Mouse (Mus musculus): ENCODE measurements around the gene Macf1. TPM values are rescaled to one million over a fixed set of nuclear protein-coding genes. Genes with fewer than 3 reads are reported as not detected.
"Not testable (repeated sequence)": the region's sequence is repeated elsewhere in the genome, so short reads cannot be mapped to it uniquely, and the experiment has no call there.

Macf1 gene
- polyA plus RNA-seq, 1 experiment from 2014 or later: 61.5 TPM

DNA sequence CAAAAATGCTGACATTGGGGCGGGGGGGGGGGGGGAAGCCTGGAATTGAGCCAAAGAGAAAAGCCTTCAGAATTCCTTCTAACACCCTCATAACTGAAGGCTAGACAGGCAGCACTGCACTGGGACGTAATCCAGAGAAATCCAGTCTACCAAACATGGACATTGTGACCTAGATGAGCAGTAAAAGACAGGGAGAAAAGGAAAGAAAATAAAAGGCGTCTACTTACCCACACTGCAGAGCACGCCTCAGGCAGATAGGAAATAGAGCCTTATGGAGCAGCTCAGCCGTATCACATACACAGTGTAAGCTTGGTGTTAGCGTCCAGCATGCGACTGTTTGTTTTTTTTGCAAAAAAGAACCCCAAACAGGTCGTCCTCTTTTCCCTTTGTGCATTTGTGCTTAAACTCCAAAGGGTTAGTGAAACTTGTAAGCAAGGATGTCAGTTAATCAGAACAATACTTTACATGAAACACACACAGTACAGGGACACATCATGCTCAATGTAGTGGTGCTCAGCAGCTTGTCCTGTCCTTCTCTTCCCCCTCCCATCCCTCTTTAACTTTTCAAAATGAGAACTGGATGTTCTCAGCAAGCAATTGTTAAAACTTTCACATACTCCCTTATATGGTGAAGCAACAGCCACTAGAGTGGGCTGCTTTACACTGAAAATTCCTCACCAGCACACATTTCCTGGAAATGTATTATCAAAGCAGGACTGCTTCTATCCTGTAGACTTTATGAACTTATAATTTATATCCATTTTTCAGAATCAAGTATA lies 205.3 kb downstream of the Macf1 start:
- H3K27me3 ChIP-seq: no peaks in the 10 kb centered on the region
- no peak overlapping the region for H3K27ac ChIP-seq
- H3K4me3 ChIP-seq (replicated peaks): no peak overlapping the region
- peaks cover 67% of the 10 kb centered on the region for H3K36me3 ChIP-seq
- no peak overlapping the region for H3K4me2 ChIP-seq
- ATAC-seq (ENCODE audit: insufficient number of reproducible peaks, insufficient read depth, low FRiP score, low TSS enrichment, low read depth): no peak
- no peaks in the 10 kb centered on the region for H3K9me3 ChIP-seq
- no peak overlapping the region for H3K9ac ChIP-seq (replicated peaks)
- no peaks in the 10 kb centered on the region for H3K4me1 ChIP-seq (replicated peaks)
- 80% methylated on average over 8 of the region's 8 CpGs for WGBS

DNA sequence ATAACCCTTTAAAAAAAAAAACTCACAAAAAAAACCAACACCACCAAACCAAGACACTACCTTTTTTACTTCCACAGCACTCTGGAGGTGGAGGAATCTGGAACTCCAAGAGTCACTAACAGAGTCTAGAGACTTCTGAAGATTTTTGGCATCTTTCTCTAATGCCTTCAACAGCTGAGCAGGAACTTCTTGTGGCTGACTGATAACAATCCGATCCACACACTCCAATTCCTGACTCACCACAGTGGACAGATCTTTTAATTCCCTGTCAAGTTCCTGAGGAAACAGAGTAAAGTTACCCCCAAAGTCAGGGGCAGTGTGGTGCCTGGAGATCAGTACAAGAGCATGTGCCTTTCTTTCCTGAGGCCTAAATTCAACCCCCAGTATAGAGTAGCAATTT lies 218.4 kb downstream of the Macf1 start:
- no peaks in the 10 kb centered on the region for H3K27me3 ChIP-seq
- no peak overlapping the region for H3K4me2 ChIP-seq
- no peak for ATAC-seq (ENCODE audit: insufficient number of reproducible peaks, insufficient read depth, low FRiP score, low TSS enrichment, low read depth)
- no peak overlapping the region for H3K9ac ChIP-seq (replicated peaks)
- H3K27ac ChIP-seq: no peak overlapping the region
- no peaks in the 10 kb centered on the region for H3K4me1 ChIP-seq (replicated peaks)
- WGBS: 86% methylated on average over 1 of the region's 1 CpGs
- no peak overlapping the region for H3K4me3 ChIP-seq (replicated peaks)
- H3K9me3 ChIP-seq: no peaks in the 10 kb centered on the region
- H3K36me3 ChIP-seq: peaks cover 68% of the 10 kb centered on the region

DNA sequence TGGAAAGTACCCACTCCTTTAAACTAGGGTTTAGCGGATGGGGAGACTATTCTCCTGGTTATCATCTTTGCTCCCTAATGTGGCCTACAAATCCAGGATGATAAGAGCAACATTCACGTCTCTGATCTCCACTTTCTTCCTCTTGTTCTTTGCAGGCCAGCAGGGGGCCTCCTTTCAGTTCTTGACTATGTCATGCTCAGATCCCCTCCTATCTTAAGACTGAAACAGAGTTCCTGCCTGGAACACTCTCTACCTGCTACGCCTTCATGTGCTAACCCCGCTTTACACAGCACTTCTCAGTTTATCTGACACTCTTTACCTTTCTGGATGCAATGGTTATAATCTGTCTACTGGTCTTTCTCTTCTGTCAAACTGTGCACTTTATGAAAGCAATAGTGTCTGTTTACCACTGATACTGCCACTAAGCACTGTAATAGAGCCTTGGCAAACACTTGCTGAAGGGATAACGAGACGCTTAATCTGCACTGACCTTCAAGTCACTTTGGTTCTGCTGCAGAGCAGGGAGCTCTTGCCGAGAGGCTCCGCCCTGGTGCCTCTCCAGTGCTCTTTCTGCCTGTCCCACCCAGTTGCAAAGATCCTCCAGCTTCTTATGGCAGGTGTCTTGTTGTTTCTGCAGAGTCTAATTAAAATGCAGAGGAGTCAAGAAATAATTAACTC lies 223.4 kb downstream of the Macf1 start:
- WGBS: 83% methylated on average over 8 of the region's 8 CpGs
- H3K9ac ChIP-seq (replicated peaks): no peak overlapping the region
- H3K27ac ChIP-seq: no peak overlapping the region
- no peak overlapping the region for H3K4me2 ChIP-seq
- H3K9me3 ChIP-seq: no peaks in the 10 kb centered on the region
- no peak overlapping the region for H3K4me3 ChIP-seq (replicated peaks)
- peaks cover 92% of the 10 kb centered on the region for H3K36me3 ChIP-seq
- no peaks in the 10 kb centered on the region for H3K27me3 ChIP-seq
- H3K4me1 ChIP-seq (replicated peaks): no peaks in the 10 kb centered on the region
- no peak for ATAC-seq (ENCODE audit: insufficient number of reproducible peaks, insufficient read depth, low FRiP score, low TSS enrichment, low read depth)

DNA sequence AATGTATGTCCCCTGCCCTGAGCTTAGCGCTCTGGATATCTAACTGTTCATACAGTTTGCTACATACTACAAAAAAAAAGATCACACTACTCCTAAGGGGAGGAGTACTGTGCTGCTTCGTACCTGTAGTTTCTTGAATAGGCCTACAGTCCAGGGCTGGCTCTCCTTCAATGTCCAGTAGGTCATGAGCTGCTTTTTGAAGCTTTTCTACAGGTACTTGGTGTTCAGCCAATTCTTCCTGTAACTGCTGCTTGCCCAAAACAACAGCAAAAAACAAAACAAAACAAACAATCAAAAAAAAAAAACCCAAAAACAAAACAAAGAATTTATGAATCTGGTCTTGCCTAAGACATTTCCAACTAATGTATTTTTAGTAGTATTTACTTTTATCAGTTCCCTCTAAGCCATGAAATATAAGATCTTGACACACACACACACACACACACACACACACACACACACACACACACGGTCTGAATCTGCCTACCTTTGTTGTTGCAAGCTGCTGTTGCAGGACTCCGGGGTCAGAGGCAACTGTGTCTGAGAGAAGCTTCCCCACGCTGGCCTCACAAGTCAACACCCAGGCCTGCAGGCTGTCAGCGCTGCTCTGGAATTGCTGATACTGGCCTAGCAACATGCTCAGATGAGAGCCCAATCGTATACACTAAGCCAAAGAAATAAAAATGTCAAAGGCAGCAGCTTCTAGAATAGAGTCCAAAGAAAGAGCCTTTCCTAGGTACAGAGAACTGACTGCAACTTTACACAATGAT lies 229.1 kb downstream of the Macf1 start:
- WGBS: 80% methylated on average over 7 of the region's 7 CpGs
- no peak for ATAC-seq (ENCODE audit: insufficient number of reproducible peaks, insufficient read depth, low FRiP score, low TSS enrichment, low read depth)
- H3K9ac ChIP-seq (replicated peaks): peak overlapping the region; percentile 23; the same call in 1 of the 2 replicates
- H3K4me1 ChIP-seq (replicated peaks): no peaks in the 10 kb centered on the region
- H3K36me3 ChIP-seq: peaks cover 83% of the 10 kb centered on the region
- H3K4me3 ChIP-seq (replicated peaks): no peak overlapping the region
- no peaks in the 10 kb centered on the region for H3K9me3 ChIP-seq
- H3K27ac ChIP-seq: no peak overlapping the region
- no peak overlapping the region for H3K4me2 ChIP-seq
- no peaks in the 10 kb centered on the region for H3K27me3 ChIP-seq

DNA sequence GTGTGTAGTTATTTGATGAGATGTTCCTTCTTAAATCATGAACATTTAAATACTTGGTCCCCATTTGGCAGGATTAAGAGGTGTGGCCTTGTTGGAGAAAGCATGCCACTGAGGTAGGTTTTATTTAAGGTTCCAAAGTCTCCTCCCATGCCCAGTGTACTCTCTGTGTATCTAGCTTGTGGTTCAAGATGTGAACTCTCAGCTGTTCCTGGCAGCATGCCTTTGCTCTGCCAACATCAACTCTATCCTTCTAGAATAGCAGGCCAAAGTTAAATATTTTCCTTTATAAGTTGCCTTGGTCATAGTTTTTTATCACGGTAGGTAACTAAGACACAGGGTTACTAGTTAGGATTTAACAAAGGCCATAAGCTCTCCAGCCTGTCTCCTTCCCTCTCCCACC lies 230.4 kb downstream of the Macf1 start:
- WGBS: 98% methylated on average over 1 of the region's 1 CpGs
- H3K27me3 ChIP-seq: no peaks in the 10 kb centered on the region
- no peak overlapping the region for H3K4me2 ChIP-seq
- peaks cover 83% of the 10 kb centered on the region for H3K36me3 ChIP-seq
- no peak overlapping the region for H3K4me3 ChIP-seq (replicated peaks)
- H3K27ac ChIP-seq: no peak overlapping the region
- H3K9me3 ChIP-seq: no peaks in the 10 kb centered on the region
- no peak overlapping the region for H3K9ac ChIP-seq (replicated peaks)
- H3K4me1 ChIP-seq (replicated peaks): no peaks in the 10 kb centered on the region
- no peak for ATAC-seq (ENCODE audit: insufficient number of reproducible peaks, insufficient read depth, low FRiP score, low TSS enrichment, low read depth)

DNA sequence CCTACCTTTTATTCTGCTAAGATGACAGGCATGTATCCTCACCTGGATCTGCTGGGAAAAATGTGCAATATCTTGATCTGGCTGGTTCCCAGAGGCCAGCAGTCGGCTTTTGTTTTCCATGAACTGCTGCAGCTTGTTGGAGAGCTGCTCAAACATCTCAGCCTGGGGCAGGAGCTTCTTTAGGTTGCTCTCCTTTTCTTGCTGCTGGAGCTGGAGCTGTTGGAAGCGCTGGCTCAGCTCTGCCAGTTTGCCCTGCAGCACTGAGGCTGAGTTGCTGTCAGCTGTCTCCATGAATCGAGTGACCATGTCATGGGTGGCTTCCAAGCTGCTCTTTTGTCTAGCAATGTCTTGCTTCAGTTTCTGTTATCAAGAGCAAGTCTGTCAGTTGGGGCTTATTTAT lies 232.2 kb downstream of the Macf1 start:
- 82% methylated on average over 3 of the region's 3 CpGs for WGBS
- peaks cover 85% of the 10 kb centered on the region for H3K36me3 ChIP-seq

DNA sequence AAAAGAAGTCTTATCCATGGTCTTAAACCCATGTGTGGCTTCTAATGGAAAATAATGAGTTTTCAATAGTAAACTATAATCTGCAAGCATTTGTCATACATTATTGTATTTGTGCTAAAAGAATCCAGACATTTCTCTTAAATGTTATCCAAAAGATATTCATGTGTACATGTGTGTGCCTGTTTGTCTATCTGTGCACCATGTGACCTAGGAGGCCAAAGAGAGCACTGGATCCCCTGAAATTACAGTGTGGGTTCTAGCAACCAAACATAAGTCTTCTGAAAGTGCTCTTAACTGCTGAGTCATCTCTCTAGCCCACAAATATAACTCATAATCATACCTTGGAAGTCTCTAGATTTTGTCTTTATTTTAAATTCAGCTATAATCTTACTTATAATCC lies 234.9 kb downstream of the Macf1 start:
- H3K4me2 ChIP-seq: no peak overlapping the region
- H3K9me3 ChIP-seq: no peaks in the 10 kb centered on the region
- no peak overlapping the region for H3K27ac ChIP-seq
- no peak for ATAC-seq (ENCODE audit: insufficient number of reproducible peaks, insufficient read depth, low FRiP score, low TSS enrichment, low read depth)
- H3K9ac ChIP-seq (replicated peaks): no peak overlapping the region
- no peak overlapping the region for H3K4me3 ChIP-seq (replicated peaks)
- no peaks in the 10 kb centered on the region for H3K27me3 ChIP-seq
- no peaks in the 10 kb centered on the region for H3K4me1 ChIP-seq (replicated peaks)
- peaks cover 75% of the 10 kb centered on the region for H3K36me3 ChIP-seq

More for the DNA sequence above, 232.2 kb downstream of the Macf1 start:
- Histone ChIP-seq H3K27me3 (no peaks in the 10 kb centered on the region), H3K27ac (no peak overlapping the region), H3K4me3 (replicated peaks) (no peak overlapping the region), H3K4me2 (no peak overlapping the region), H3K4me1 (replicated peaks) (no peaks in the 10 kb centered on the region), H3K9me3 (no peaks in the 10 kb centered on the region), H3K9ac (replicated peaks) (no peak overlapping the region)
- no peak for ATAC-seq (ENCODE audit: insufficient number of reproducible peaks, insufficient read depth, low FRiP score, low TSS enrichment, low read depth)

DNA sequence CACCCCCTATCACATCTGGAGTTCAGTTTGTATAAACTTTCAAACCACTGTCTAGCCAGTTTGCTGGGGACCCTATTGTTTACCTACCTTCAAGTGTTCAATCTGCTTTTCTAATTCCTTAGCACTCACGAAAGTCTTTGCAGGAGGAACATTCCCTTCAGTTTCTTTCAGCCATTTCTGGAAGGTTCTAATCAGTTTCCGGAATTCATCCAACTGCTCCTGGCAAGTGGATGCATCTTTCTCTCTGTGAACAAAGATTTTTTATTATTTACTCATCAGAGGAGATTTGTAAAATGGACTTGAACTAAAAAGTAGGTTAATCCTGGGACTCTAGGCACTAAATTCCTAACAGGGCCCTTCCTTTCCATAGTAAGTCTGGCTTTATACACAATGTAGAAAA lies 236.1 kb downstream of the Macf1 start:
- Histone ChIP-seq H3K4me1 (replicated peaks) (no peaks in the 10 kb centered on the region), H3K36me3 (peaks cover 73% of the 10 kb centered on the region), H3K27ac (no peak overlapping the region), H3K9ac (replicated peaks) (no peak overlapping the region), H3K4me3 (replicated peaks) (no peak overlapping the region), H3K27me3 (no peaks in the 10 kb centered on the region), H3K4me2 (no peak overlapping the region), H3K9me3 (no peaks in the 10 kb centered on the region)
- no peak for ATAC-seq (ENCODE audit: insufficient number of reproducible peaks, insufficient read depth, low FRiP score, low TSS enrichment, low read depth)
- WGBS: 95% methylated on average over 2 of the region's 2 CpGs

DNA sequence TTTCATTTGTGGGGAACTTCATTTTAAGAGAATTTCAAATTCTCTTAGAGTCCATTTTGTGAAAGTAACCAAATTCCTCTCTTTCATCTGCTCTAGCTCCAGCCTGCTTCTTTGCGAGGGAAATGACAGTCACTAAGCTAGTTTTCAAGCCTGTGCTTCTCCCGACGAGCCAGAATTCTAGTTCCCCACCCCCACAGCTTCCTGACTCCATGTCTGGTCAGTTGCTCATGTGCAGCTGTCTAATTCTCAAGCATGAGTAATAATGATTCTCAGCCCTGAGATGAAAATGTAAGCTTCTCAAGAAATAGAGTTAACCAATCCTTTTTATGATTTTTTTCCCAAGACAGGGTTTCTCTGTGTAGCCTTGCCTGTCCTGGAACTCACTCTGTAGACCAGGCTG lies 236.9 kb downstream of the Macf1 start:
- no peak for ATAC-seq (ENCODE audit: insufficient number of reproducible peaks, insufficient read depth, low FRiP score, low TSS enrichment, low read depth)
- no peak overlapping the region for H3K4me2 ChIP-seq
- H3K36me3 ChIP-seq: peaks cover 69% of the 10 kb centered on the region
- no peak overlapping the region for H3K27ac ChIP-seq
- H3K9ac ChIP-seq (replicated peaks): no peak overlapping the region
- no peak overlapping the region for H3K4me3 ChIP-seq (replicated peaks)
- no peaks in the 10 kb centered on the region for H3K27me3 ChIP-seq
- 58% methylated on average over 3 of the region's 3 CpGs for WGBS
- no peaks in the 10 kb centered on the region for H3K4me1 ChIP-seq (replicated peaks)
- no peaks in the 10 kb centered on the region for H3K9me3 ChIP-seq

DNA sequence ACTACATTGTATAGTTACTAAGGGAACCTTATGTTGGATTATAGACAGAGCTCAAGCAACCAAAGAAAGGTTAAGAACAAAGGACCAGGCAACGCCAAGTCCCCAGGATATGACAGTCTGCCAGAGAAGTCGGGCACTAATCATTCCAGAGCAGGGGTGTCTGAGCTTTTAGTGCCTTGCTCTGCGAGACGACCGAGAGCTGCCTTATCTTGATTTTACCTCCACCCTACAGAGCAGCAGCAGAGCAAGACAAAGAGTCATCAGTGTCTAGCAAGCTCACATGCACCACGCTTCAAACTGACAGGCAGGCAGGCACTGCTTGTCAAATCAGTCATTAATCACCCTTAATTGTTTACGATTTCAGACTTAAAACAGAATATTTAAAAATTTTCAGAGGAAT lies 237.4 kb downstream of the Macf1 start:
- no peak overlapping the region for H3K9ac ChIP-seq (replicated peaks)
- no peak overlapping the region for H3K4me3 ChIP-seq (replicated peaks)
- H3K9me3 ChIP-seq: no peaks in the 10 kb centered on the region
- no peak overlapping the region for H3K4me2 ChIP-seq
- H3K36me3 ChIP-seq: peaks cover 68% of the 10 kb centered on the region
- no peak for ATAC-seq (ENCODE audit: insufficient number of reproducible peaks, insufficient read depth, low FRiP score, low TSS enrichment, low read depth)
- WGBS: 50% methylated on average over 7 of the region's 7 CpGs
- no peak overlapping the region for H3K27ac ChIP-seq
- H3K4me1 ChIP-seq (replicated peaks): no peaks in the 10 kb centered on the region
- H3K27me3 ChIP-seq: no peaks in the 10 kb centered on the region

DNA sequence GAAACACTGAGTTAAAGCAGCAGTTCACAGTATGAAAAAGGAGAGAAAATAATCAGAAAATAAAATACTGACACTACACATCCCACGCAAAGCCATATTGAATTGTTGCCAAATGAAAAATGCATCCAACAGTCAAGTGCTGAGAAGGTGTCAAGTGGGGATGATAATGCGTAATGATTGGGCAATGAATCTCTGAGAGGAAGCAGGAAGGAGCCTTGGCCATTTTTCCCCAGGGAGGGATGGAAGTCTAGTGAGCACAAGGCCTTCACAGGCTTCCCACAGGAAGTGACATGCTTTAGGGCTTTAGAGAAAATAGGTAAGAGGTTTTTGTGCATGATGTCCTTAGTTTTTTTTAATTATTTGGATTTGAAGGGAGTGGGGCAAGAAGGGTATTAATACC lies 237.9 kb downstream of the Macf1 start:
- not testable (repeated sequence) for H3K27ac ChIP-seq; H3K4me1 ChIP-seq (replicated peaks); H3K4me3 ChIP-seq (replicated peaks); H3K9ac ChIP-seq (replicated peaks); H3K27me3 ChIP-seq; H3K9me3 ChIP-seq; ATAC-seq (ENCODE audit: insufficient number of reproducible peaks, insufficient read depth, low FRiP score, low TSS enrichment, low read depth); H3K4me2 ChIP-seq
- H3K36me3 ChIP-seq: peaks cover 67% of the 10 kb centered on the region
- 90% methylated on average over 2 of the region's 2 CpGs for WGBS
